Mouse (Mus musculus) thymus, postnatal 0 days (tissue): ENCODE results near the gene Carhsp1. TPM values are rescaled to one million over a fixed set of nuclear protein-coding genes. Genes with fewer than 3 reads are reported as not detected.

Experiments
- DNase-seq: peaks from one replicate; pipeline ENCODE4 v3.0.0-alpha.2; 2015; ENCODE audit warnings: low spot score
- polyA plus RNA-seq: library from polyadenylated mRNA; unstranded; fragments of >200 nt; fragmentation: Nextera tagmentation; extraction: Ambion mirVana; gene quantifications from 2 replicates; pipeline ENCODE4 v1.2.1, GENCODE M21; 2015

Carhsp1 gene
- polyA plus RNA-seq, result 34.2 and 37.6 TPM in 2 replicates

- peak; percentile 90 for DNase-seq
These were observed at the start of gene Carhsp1 for GRCm38 (mm10) chr16:8671551-8672349. Gene Carhsp1, minus strand, starts transcription at chr16:8672155.

GRCm38 (mm10) chr16:8720447-8720846 is 48.5 kb upstream of the Carhsp1 start:
- no peak for DNase-seq

- DNase-seq, result peak; percentile 29
These were observed 45.8 kb upstream of the Carhsp1 start for GRCm38 (mm10) chr16:8717744-8718143.

- DNase-seq, result no peak
These were observed 44.3 kb upstream of the Carhsp1 start for GRCm38 (mm10) chr16:8716300-8716699.

- DNase-seq, result no peak
These were observed 43.6 kb upstream of the Carhsp1 start for GRCm38 (mm10) chr16:8715513-8716080.

- no peak for DNase-seq
These were observed 42.9 kb upstream of the Carhsp1 start for GRCm38 (mm10) chr16:8714851-8715250.

GRCm38 (mm10) chr16:8711998-8712397 is 40.0 kb upstream of the Carhsp1 start:
- no peak for DNase-seq

- no peak for DNase-seq
These were observed 28.6 kb upstream of the Carhsp1 start for GRCm38 (mm10) chr16:8700586-8700985.

GRCm38 (mm10) chr16:8699556-8699955 is 27.6 kb upstream of the Carhsp1 start:
- DNase-seq, result no peak

GRCm38 (mm10) chr16:8691206-8691605 is 19.3 kb upstream of the Carhsp1 start:
- DNase-seq, result no peak

GRCm38 (mm10) chr16:8689979-8690656 is 18.2 kb upstream of the Carhsp1 start:
- no peak for DNase-seq

- DNase-seq, result no peak
These were observed 15.7 kb upstream of the Carhsp1 start for GRCm38 (mm10) chr16:8687559-8688112.

GRCm38 (mm10) chr16:8686871-8687535 is 15.0 kb upstream of the Carhsp1 start:
- no peak for DNase-seq

- peak; percentile 82 for DNase-seq
These were observed 14.3 kb upstream of the Carhsp1 start for GRCm38 (mm10) chr16:8686121-8686870.

- no peak for DNase-seq
These were observed 13.1 kb upstream of the Carhsp1 start for GRCm38 (mm10) chr16:8685087-8685486.

GRCm38 (mm10) chr16:8680470-8680869 is 8.5 kb upstream of the Carhsp1 start, which contains the start of gene Gm5767:
Gene Gm5767, plus strand, starts transcription at chr16:8680770.
- DNase-seq, result no peak

- DNase-seq, result no peak
These were observed 7.8 kb upstream of the Carhsp1 start for GRCm38 (mm10) chr16:8679780-8680179.

GRCm38 (mm10) chr16:8678676-8679075 is 6.7 kb upstream of the Carhsp1 start:
- no peak for DNase-seq

GRCm38 (mm10) chr16:8678035-8678434 is 6.1 kb upstream of the Carhsp1 start:
- no peak for DNase-seq

- peak; percentile 62 for DNase-seq
These were observed 4.8 kb upstream of the Carhsp1 start for GRCm38 (mm10) chr16:8676800-8677199.

GRCm38 (mm10) chr16:8676228-8676627 is 4.3 kb upstream of the Carhsp1 start:
- no peak for DNase-seq
